In the genomic region with DNA sequence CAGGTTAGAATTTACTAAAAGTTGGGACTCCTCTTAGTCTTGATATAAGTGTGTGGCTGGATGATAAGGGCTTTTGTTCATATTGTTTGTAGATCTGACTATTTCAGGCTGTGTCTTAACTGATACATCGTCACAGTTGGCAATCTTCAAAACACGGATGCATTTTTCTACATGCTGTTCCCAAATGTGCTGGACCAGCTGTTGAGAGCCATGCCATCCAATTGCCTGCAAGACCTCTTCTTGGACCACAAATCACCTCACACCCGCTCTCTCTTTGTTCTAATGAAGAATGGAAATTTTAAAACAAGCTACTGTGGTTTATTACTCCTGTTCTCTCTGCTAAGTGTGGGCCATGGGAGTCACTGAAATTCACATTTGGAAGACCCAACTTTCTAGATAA, we compare ENCODE assay signal across 36 mouse cellular contexts. TPM values are rescaled to one million over a fixed set of nuclear protein-coding genes. Genes with fewer than 3 reads are reported as not detected.
DNase-seq lines count a peak whose midpoint lies in the region; ATAC-seq and TF ChIP-seq lines count a peak whose summit lies in the region.
"Had no signal": no experiment of that assay in that cellular context is flagged by ENCODE, and none has a peak within 500 bp of the region (broad histone marks: within the 10 kb centered on the region; RNA-seq: fewer than 3 reads in every experiment).

No protein-coding gene starts in this region.

- no peak overlapping the region for H3K4me3 ChIP-seq in hindbrain, embryonic 14.5 days (replicated peaks; ENCODE audit: low read length)
- H3K4me3 ChIP-seq in hindbrain, embryonic 10.5 days, result no peak overlapping the region
- H3K4me3 ChIP-seq in midbrain, embryonic 13.5 days (replicated peaks), result no peak overlapping the region
- H3K4me3 ChIP-seq in midbrain, embryonic 16.5 days (ENCODE audit: low read depth, low read length), result no peak overlapping the region
- H3K4me3 ChIP-seq in forebrain, embryonic 14.5 days (ENCODE audit: low read depth, low read length), result no peak overlapping the region
- H3K4me3 ChIP-seq in forebrain, postnatal 0 days (ENCODE audit: low read depth, low read length), result no peak overlapping the region
- H3K4me3 ChIP-seq: erythroblast, embryonic 14.5 days; heart, adult 2 months; heart, embryonic 12.5 days; layer of hippocampus, adult 2 months; left cerebral cortex, adult 2 months; liver, embryonic 12.5 days; megakaryocyte, embryonic 14.5 days had no signal

- peak overlapping the region; percentile 52; the same call in 1 of the 2 replicates for H3K27ac ChIP-seq in hindbrain, embryonic 14.5 days
- H3K27ac ChIP-seq in hindbrain, embryonic 10.5 days, result no peak overlapping the region
- H3K27ac ChIP-seq in midbrain, embryonic 13.5 days, result 0 out of 2 replicates have a peak overlapping the region, but pooled peaks have one; percentile 25
- H3K27ac ChIP-seq in midbrain, embryonic 16.5 days (ENCODE audit: low read length), result no peak overlapping the region
- peak overlapping the region; percentile 41; the same call in 1 of the 2 replicates for H3K27ac ChIP-seq in forebrain, embryonic 14.5 days (ENCODE audit: low read depth, low read length)
- no peak overlapping the region for H3K27ac ChIP-seq in forebrain, postnatal 0 days (ENCODE audit: low read depth, low read length)
- H3K27ac ChIP-seq: heart, adult 2 months; layer of hippocampus, adult 2 months; left cerebral cortex, adult 2 months; liver, embryonic 12.5 days had no signal

- H3K36me3 ChIP-seq in hindbrain, embryonic 14.5 days (replicated peaks; ENCODE audit: control insufficient read depth, insufficient read depth), result no peaks in the 10 kb centered on the region
- H3K36me3 ChIP-seq in hindbrain, embryonic 10.5 days, result no peaks in the 10 kb centered on the region
- H3K36me3 ChIP-seq in midbrain, embryonic 13.5 days, result no peaks in the 10 kb centered on the region
- no peaks in the 10 kb centered on the region for H3K36me3 ChIP-seq in midbrain, embryonic 16.5 days (ENCODE audit: control insufficient read depth, insufficient read depth, low read length)
- H3K36me3 ChIP-seq in forebrain, embryonic 14.5 days (ENCODE audit: control insufficient read depth, insufficient read depth, low read length), result no peaks in the 10 kb centered on the region
- no peaks in the 10 kb centered on the region for H3K36me3 ChIP-seq in forebrain, postnatal 0 days (ENCODE audit: insufficient read depth)
- H3K36me3 ChIP-seq: heart, embryonic 12.5 days; liver, embryonic 12.5 days had no signal

- TF ChIP-seq CTCF in forebrain, postnatal 0 days (IDR thresholded peaks at IDR 0.05; ENCODE audit: low read depth), result no peak

- no peak overlapping the region for H3K9ac ChIP-seq in hindbrain, embryonic 14.5 days
- no peak overlapping the region for H3K9ac ChIP-seq in midbrain, embryonic 13.5 days (replicated peaks)
- H3K9ac ChIP-seq in midbrain, embryonic 16.5 days (ENCODE audit: low read depth, low read length), result no peak overlapping the region
- no peak overlapping the region for H3K9ac ChIP-seq in forebrain, embryonic 14.5 days (ENCODE audit: low read length)
- no peak overlapping the region for H3K9ac ChIP-seq in forebrain, postnatal 0 days
- H3K9ac ChIP-seq: heart, embryonic 12.5 days; liver, embryonic 12.5 days; liver, postnatal 0 days had no signal

- H3K9me3 ChIP-seq in hindbrain, embryonic 14.5 days (ENCODE audit: control insufficient read depth, low read length), result no peaks in the 10 kb centered on the region
- H3K9me3 ChIP-seq in hindbrain, embryonic 10.5 days, result no peaks in the 10 kb centered on the region
- no peaks in the 10 kb centered on the region for H3K9me3 ChIP-seq in midbrain, embryonic 13.5 days
- no peaks in the 10 kb centered on the region for H3K9me3 ChIP-seq in midbrain, embryonic 16.5 days (replicated peaks; ENCODE audit: control insufficient read depth, low read length, poor library complexity, severe bottlenecking)
- no peaks in the 10 kb centered on the region for H3K9me3 ChIP-seq in forebrain, embryonic 14.5 days (replicated peaks; ENCODE audit: control insufficient read depth, low read length)
- no peaks in the 10 kb centered on the region for H3K9me3 ChIP-seq in forebrain, postnatal 0 days (ENCODE audit: low read length)
- H3K9me3 ChIP-seq: heart, embryonic 12.5 days; liver, embryonic 12.5 days had no signal

- no peaks in the 10 kb centered on the region for H3K27me3 ChIP-seq in hindbrain, embryonic 14.5 days (ENCODE audit: control insufficient read depth, insufficient read depth, low read length)
- H3K27me3 ChIP-seq in hindbrain, embryonic 10.5 days (ENCODE audit: insufficient read depth, poor library complexity, severe bottlenecking), result no peaks in the 10 kb centered on the region
- no peaks in the 10 kb centered on the region for H3K27me3 ChIP-seq in midbrain, embryonic 13.5 days
- no peaks in the 10 kb centered on the region for H3K27me3 ChIP-seq in midbrain, embryonic 16.5 days (ENCODE audit: control insufficient read depth, insufficient read depth, low read depth, low read length)
- no peaks in the 10 kb centered on the region for H3K27me3 ChIP-seq in forebrain, embryonic 14.5 days (replicated peaks; ENCODE audit: control insufficient read depth, insufficient read depth, low read length)
- no peaks in the 10 kb centered on the region for H3K27me3 ChIP-seq in forebrain, postnatal 0 days (ENCODE audit: insufficient read depth, low read length)
- H3K27me3 ChIP-seq: heart, embryonic 12.5 days; liver, embryonic 12.5 days; megakaryocyte, embryonic 14.5 days had no signal

- no peak overlapping the region for H3K4me2 ChIP-seq in hindbrain, embryonic 14.5 days (replicated peaks)
- no peak overlapping the region for H3K4me2 ChIP-seq in midbrain, embryonic 13.5 days (replicated peaks)
- H3K4me2 ChIP-seq in midbrain, embryonic 16.5 days (ENCODE audit: low read length), result no peak overlapping the region
- H3K4me2 ChIP-seq in forebrain, embryonic 14.5 days (ENCODE audit: low read length), result no peak overlapping the region
- no peak overlapping the region for H3K4me2 ChIP-seq in forebrain, postnatal 0 days (ENCODE audit: low read depth)
- H3K4me2 ChIP-seq: heart, embryonic 12.5 days; liver, embryonic 12.5 days had no signal

- DNase-seq in hindbrain, embryonic 14.5 days (ENCODE audit: low spot score), result peak; percentile 31
- no peak for DNase-seq in hindbrain, embryonic 10.5 days (ENCODE audit: low spot score)
- DNase-seq in forebrain, embryonic 14.5 days (ENCODE audit: low spot score), result peak; percentile 41
- DNase-seq in forebrain, postnatal 0 days, result peak; percentile 7
- no peak for DNase-seq in frontal cortex, adult 2 months (ENCODE audit: extremely low spot score in 1 of 2, low spot score in 1 of 2)
- DNase-seq: adrenal gland, postnatal 25 days; B cell, adult 2 months; cerebellum, adult 8-10 months; gastrocnemius, postnatal 36 days; heart, adult 2 months; heart, postnatal 4 days; kidney, adult 2 months; kidney, postnatal 36 days; liver, postnatal 0 days; thymus, adult 2 months; thymus, postnatal 4 days had no signal

- ATAC-seq in hindbrain, embryonic 14.5 days (ENCODE audit: low FRiP score), result no peak
- ATAC-seq in midbrain, embryonic 13.5 days, result 0 out of 2 replicates have a peak, but pooled peaks have one; percentile 37
- ATAC-seq in midbrain, embryonic 16.5 days, result no peak
- no peak for ATAC-seq in forebrain, embryonic 14.5 days
- ATAC-seq in forebrain, postnatal 0 days, result no peak
- ATAC-seq: liver, embryonic 12.5 days; liver, postnatal 0 days had no signal

- WGBS in hindbrain, embryonic 14.5 days, result 69% methylated on average over 3 of the region's 3 CpGs
- WGBS in hindbrain, embryonic 10.5 days, result 91% methylated on average over 3 of the region's 3 CpGs
- 74% methylated on average over 3 of the region's 3 CpGs for WGBS in midbrain, embryonic 13.5 days
- WGBS in midbrain, embryonic 16.5 days, result 63% methylated on average over 3 of the region's 3 CpGs
- 66% methylated on average over 3 of the region's 3 CpGs for WGBS in forebrain, embryonic 14.5 days
- 47% methylated on average over 3 of the region's 3 CpGs for WGBS in forebrain, postnatal 0 days

- no peaks in the 10 kb centered on the region for H3K4me1 ChIP-seq in hindbrain, embryonic 14.5 days (replicated peaks; ENCODE audit: control insufficient read depth, insufficient read depth, low read length)
- H3K4me1 ChIP-seq in hindbrain, embryonic 10.5 days (replicated peaks), result no peaks in the 10 kb centered on the region
- 0 out of 2 replicates have a peak, but pooled peaks cover 6% of the 10 kb centered on the region for H3K4me1 ChIP-seq in midbrain, embryonic 13.5 days (replicated peaks)
- H3K4me1 ChIP-seq in midbrain, embryonic 16.5 days (ENCODE audit: control insufficient read depth, insufficient read depth, low read length), result no peaks in the 10 kb centered on the region
- peaks cover 8% of the 10 kb centered on the region for H3K4me1 ChIP-seq in forebrain, embryonic 14.5 days (ENCODE audit: control insufficient read depth, insufficient read depth, low read length)
- no peaks in the 10 kb centered on the region for H3K4me1 ChIP-seq in forebrain, postnatal 0 days (ENCODE audit: insufficient read depth)
- H3K4me1 ChIP-seq: heart, embryonic 12.5 days; liver, embryonic 12.5 days; megakaryocyte, embryonic 14.5 days had no signal

RNA-seq across cellular contexts. Expression of a gene that starts 9.1 kb away (rescaled TPM):
- not detected in 2 replicates for polyA plus RNA-seq in hindbrain, embryonic 14.5 days (2014; fragmentation: Nextera tagmentation; extraction: Ambion mirVana)
- polyA plus RNA-seq in hindbrain, embryonic 10.5 days (2016; fragmentation: Nextera tagmentation; extraction: Ambion mirVana), result not detected in 2 replicates
- polyA plus RNA-seq in midbrain, embryonic 13.5 days (2015; fragmentation: Nextera tagmentation; extraction: Ambion mirVana), result 0.10 TPM in 1 of 2 replicates, not detected in the other
- polyA plus RNA-seq in midbrain, embryonic 16.5 days (2015; fragmentation: Nextera tagmentation; extraction: Ambion mirVana), result not detected in 2 replicates
- polyA plus RNA-seq in forebrain, embryonic 14.5 days (2014; fragmentation: Nextera tagmentation; extraction: Ambion mirVana), result not detected in 2 replicates
- total RNA-seq in forebrain, postnatal 0 days (2014; rRNA removed), result not detected in 2 replicates
- not detected in 2 replicates for polyA plus RNA-seq in forebrain, postnatal 0 days (2015; fragmentation: Nextera tagmentation; extraction: Ambion mirVana)
- not detected in 2 replicates for polyA plus RNA-seq in frontal cortex, adult 2 months (2012; rRNA removed)
- total RNA-seq: adrenal gland, adult 18-20 months; adrenal gland, postnatal 25 days; gastrocnemius, adult 18-20 months; gastrocnemius, postnatal 36 days; heart, adult 2 months; heart, postnatal 4 days; layer of hippocampus, adult 2 months; layer of hippocampus, postnatal 14 days; left cerebral cortex, adult 2 months; left cerebral cortex, postnatal 36 days; monocyte, adult 5-6 weeks had no signal
- polyA plus RNA-seq: cortical plate, adult 2 months; embryonic facial prominence, embryonic 14.5 days; erythroblast, embryonic 14.5 days; heart, adult 2 months; heart, embryonic 12.5 days; heart, postnatal 0 days; kidney, embryonic 16.5 days; limb, embryonic 14.5 days; liver, embryonic 12.5 days; liver, postnatal 0 days; lung, embryonic 16.5 days; neural tube, embryonic 14.5 days had no signal

Comparison
In these comparisons a context has a peak if more than half of its experiments do, and no peak if none do; other contexts are left out.
1. DNase-seq: peak in hindbrain, embryonic 14.5 days (single experiment), forebrain, embryonic 14.5 days (single experiment) and forebrain, postnatal 0 days (single experiment); none in hindbrain, embryonic 10.5 days (single experiment) and frontal cortex, adult 2 months (0 of 2).
2. H3K27ac ChIP-seq: peak in hindbrain, embryonic 14.5 days (single experiment), midbrain, embryonic 13.5 days (single experiment) and forebrain, embryonic 14.5 days (single experiment); none in hindbrain, embryonic 10.5 days (single experiment), midbrain, embryonic 16.5 days (single experiment) and forebrain, postnatal 0 days (single experiment).